Mouse (Mus musculus) granulocyte monocyte progenitor cell, adult 5-6 weeks (primary cell): Measurements from ENCODE around the gene Pakap. TPM values are rescaled to one million over a fixed set of nuclear protein-coding genes. Genes with fewer than 3 reads are reported as not detected.

Experiments
- ATAC-seq: replicated peaks from 2 replicates; pipeline ENCODE4 v1.8.0; 2016; ENCODE audit warnings: mild to moderate bottlenecking, moderate TSS enrichment, inconsistent platforms; ENCODE audit not compliant: poor library complexity, severe bottlenecking
- total RNA-seq, 2 experiments: library from RNA; stranded (forward) in 1 of 2; stranded (reverse) in 1 of 2; fragments of 200-712, 200-1000 nt in 1 of 2; fragments of >200 nt in 1 of 2; fragmentation: Nextera tagmentation in 1 of 2; gene quantifications; 2 replicates each; pipeline ENCODE4 v1.2.3; 2014 to 2017

Pakap gene
- total RNA-seq, 2 experiments from 2014 or later = 0.10 TPM; not detected in 1

GRCm38 (mm10) chr4:57614686-57615085, 46.7 kb downstream of the Pakap start:
- ATAC-seq = peak; percentile 80

- no peak for ATAC-seq
These were observed 50.8 kb downstream of the Pakap start for GRCm38 (mm10) chr4:57618743-57619142.

- no peak for ATAC-seq
These were observed 54.8 kb downstream of the Pakap start for GRCm38 (mm10) chr4:57622816-57623215.

GRCm38 (mm10) chr4:57624819-57625218, 56.8 kb downstream of the Pakap start:
- ATAC-seq = no peak

GRCm38 (mm10) chr4:57625306-57625705, 57.3 kb downstream of the Pakap start:
- no peak for ATAC-seq

GRCm38 (mm10) chr4:57625756-57626155, 57.8 kb downstream of the Pakap start:
- ATAC-seq = no peak

- ATAC-seq = no peak
These were observed 58.9 kb downstream of the Pakap start for GRCm38 (mm10) chr4:57626921-57627320.

- no peak for ATAC-seq
These were observed 64.4 kb downstream of the Pakap start for GRCm38 (mm10) chr4:57632386-57632785.

GRCm38 (mm10) chr4:57633052-57633451, 65.1 kb downstream of the Pakap start:
- no peak for ATAC-seq

- ATAC-seq = no peak
These were observed 67.0 kb downstream of the Pakap start for GRCm38 (mm10) chr4:57634956-57635355.

GRCm38 (mm10) chr4:57636782-57637482, 69.0 kb downstream of the Pakap start:
- no peak for ATAC-seq

GRCm38 (mm10) chr4:57637636-57638386, 69.8 kb downstream of the Pakap start:
- ATAC-seq = no peak

GRCm38 (mm10) chr4:57638941-57639340, 71.0 kb downstream of the Pakap start:
- ATAC-seq = no peak

- ATAC-seq = no peak
These were observed 72.2 kb downstream of the Pakap start for GRCm38 (mm10) chr4:57640222-57640621.

- ATAC-seq = no peak
These were observed 73.0 kb downstream of the Pakap start for GRCm38 (mm10) chr4:57640971-57641370.

- ATAC-seq = peak; percentile 84
These were observed 83.0 kb downstream of the Pakap start for GRCm38 (mm10) chr4:57650994-57651393.

GRCm38 (mm10) chr4:57651547-57651946, 83.6 kb downstream of the Pakap start:
- no peak for ATAC-seq

GRCm38 (mm10) chr4:57652185-57652904, 84.4 kb downstream of the Pakap start:
- ATAC-seq = peak; percentile 64

GRCm38 (mm10) chr4:57655966-57656365, 88.0 kb downstream of the Pakap start:
- ATAC-seq = no peak

GRCm38 (mm10) chr4:57656388-57656787, 88.4 kb downstream of the Pakap start:
- ATAC-seq = no peak

- no peak for ATAC-seq
These were observed 88.9 kb downstream of the Pakap start for GRCm38 (mm10) chr4:57656861-57657260.
